Mouse (Mus musculus): Measurements from ENCODE around the gene Lrwd1. TPM values are rescaled to one million over a fixed set of nuclear protein-coding genes. Genes with fewer than 3 reads are reported as not detected.
A peak's percentile ranks its signal among the peaks of the same experiment; 100 is the strongest.

Gene Lrwd1
- total RNA-seq, 1 experiment = 74.7 TPM

GRCm38 (mm10) chr5:136104511-136104910, 31.4 kb downstream of the Lrwd1 start:
- in situ Hi-C loops (cut with MboI; ENCODE audit: low sequenced_read_pairs in 2 of 2, unreplicated experiment in 2 of 2) = no loop called here

GRCm38 (mm10) chr5:136102099-136102820, 33.6 kb downstream of the Lrwd1 start:
- H3K36me3 ChIP-seq (ENCODE audit: control insufficient read depth, insufficient read depth, low read length, poor library complexity, severe bottlenecking) = no peaks in the 10 kb centered on the region
- H3K27ac ChIP-seq (ENCODE audit: insufficient read depth, low read depth, low read length, poor library complexity, severe bottlenecking) = no peak overlapping the region
- H3K9me3 ChIP-seq (ENCODE audit: control insufficient read depth, insufficient read depth, low read depth, low read length) = no peaks in the 10 kb centered on the region
- DNase-seq (ENCODE audit: low read depth, low spot score) = peak; percentile 79
- in situ Hi-C loops (cut with MboI; ENCODE audit: low sequenced_read_pairs in 2 of 2, unreplicated experiment in 2 of 2) = no loop called here
- TF ChIP-seq ZNF384 (IDR thresholded peaks at IDR 0.05; ENCODE audit: low read depth, low read length) (peak; percentile 26; the same call in 1 of the 2 replicates), HCFC1 (IDR thresholded peaks at IDR 0.05; ENCODE audit: borderline replicate concordance, insufficient read depth, low read length) (peak; percentile 43; the same call in 1 of the 2 replicates), CHD2 (IDR thresholded peaks at IDR 0.05; ENCODE audit: low read depth, low read length) (no peak), MAFK (IDR thresholded peaks at IDR 0.05; ENCODE audit: insufficient read depth, low read depth, low read length) (peak; percentile 75; the same call in 1 of the 2 replicates)
- peak overlapping the region; percentile 73 for H3K9ac ChIP-seq (ENCODE audit: insufficient read depth, low read depth, low read length, poor library complexity, severe bottlenecking)
- peaks cover 0 to 34% of the 10 kb centered on the region in 2 experiments; a peak in 3 of 4 replicates for H3K4me1 ChIP-seq (ENCODE audit: control insufficient read depth in 2 of 2, insufficient read depth in 2 of 2, low read length in 2 of 2, poor library complexity in 1 of 2)
- peak overlapping the region; percentile 8 to 56; a peak in 3 of 4 replicates for H3K4me3 ChIP-seq (ENCODE audit: insufficient read depth in 1 of 2, low read depth in 1 of 2, low read length in 2 of 2, poor library complexity in 1 of 2, severe bottlenecking in 1 of 2)

More at GRCm38 (mm10) chr5:136104511-136104910, 31.4 kb downstream of the Lrwd1 start:
- no peak overlapping the region for H3K4me3 ChIP-seq (ENCODE audit: insufficient read depth in 1 of 2, low read depth in 1 of 2, low read length in 2 of 2, poor library complexity in 1 of 2, severe bottlenecking in 1 of 2)
- H3K4me1 ChIP-seq (ENCODE audit: control insufficient read depth in 2 of 2, insufficient read depth in 2 of 2, low read length in 2 of 2, poor library complexity in 1 of 2) = peaks cover 0 to 37% of the 10 kb centered on the region in 2 experiments; a peak in 2 of 4 replicates
- no peaks in the 10 kb centered on the region for H3K36me3 ChIP-seq (ENCODE audit: control insufficient read depth, insufficient read depth, low read length, poor library complexity, severe bottlenecking)
- H3K9me3 ChIP-seq (ENCODE audit: control insufficient read depth, insufficient read depth, low read depth, low read length) = no peaks in the 10 kb centered on the region
- no peak overlapping the region for H3K27ac ChIP-seq (ENCODE audit: insufficient read depth, low read depth, low read length, poor library complexity, severe bottlenecking)
- TF ChIP-seq HCFC1 (IDR thresholded peaks at IDR 0.05; ENCODE audit: borderline replicate concordance, insufficient read depth, low read length) (peak; percentile 58; the same call in 1 of the 2 replicates), MAFK (IDR thresholded peaks at IDR 0.05; ENCODE audit: insufficient read depth, low read depth, low read length) (no peak), CHD2 (IDR thresholded peaks at IDR 0.05; ENCODE audit: low read depth, low read length) (no peak), ZNF384 (IDR thresholded peaks at IDR 0.05; ENCODE audit: low read depth, low read length) (0 out of 2 replicates have a peak, but pooled peaks have one; percentile 26), ZC3H11A (IDR thresholded peaks at IDR 0.05; ENCODE audit: borderline replicate concordance, low read depth, low read length) (no peak)
- DNase-seq (ENCODE audit: low read depth, low spot score) = peak; percentile 94
- H3K9ac ChIP-seq (ENCODE audit: insufficient read depth, low read depth, low read length, poor library complexity, severe bottlenecking) = no peak overlapping the region

GRCm38 (mm10) chr5:136098536-136098935, 37.3 kb downstream of the Lrwd1 start:
- Histone ChIP-seq H3K4me1 (ENCODE audit: control insufficient read depth in 2 of 2, insufficient read depth in 2 of 2, low read length in 2 of 2, poor library complexity in 1 of 2) (peaks cover 2 to 32% of the 10 kb centered on the region in 2 experiments; a peak in 3 of 4 replicates), H3K4me3 (ENCODE audit: insufficient read depth in 1 of 2, low read depth in 1 of 2, low read length in 2 of 2, poor library complexity in 1 of 2, severe bottlenecking in 1 of 2) (no peak overlapping the region), H3K9ac (ENCODE audit: insufficient read depth, low read depth, low read length, poor library complexity, severe bottlenecking) (no peak overlapping the region), H3K36me3 (ENCODE audit: control insufficient read depth, insufficient read depth, low read length, poor library complexity, severe bottlenecking) (no peaks in the 10 kb centered on the region), H3K9me3 (ENCODE audit: control insufficient read depth, insufficient read depth, low read depth, low read length) (no peaks in the 10 kb centered on the region), H3K27ac (ENCODE audit: insufficient read depth, low read depth, low read length, poor library complexity, severe bottlenecking) (peak overlapping the region; percentile 14)
- no peak for DNase-seq (ENCODE audit: low read depth, low spot score)
- TF ChIP-seq MAFK (IDR thresholded peaks at IDR 0.05; ENCODE audit: insufficient read depth, low read depth, low read length) (no peak), HCFC1 (IDR thresholded peaks at IDR 0.05; ENCODE audit: borderline replicate concordance, insufficient read depth, low read length) (no peak), CHD2 (IDR thresholded peaks at IDR 0.05; ENCODE audit: low read depth, low read length) (no peak), ZC3H11A (IDR thresholded peaks at IDR 0.05; ENCODE audit: borderline replicate concordance, low read depth, low read length) (no peak), ZNF384 (IDR thresholded peaks at IDR 0.05; ENCODE audit: low read depth, low read length) (no peak)
- in situ Hi-C loops (cut with MboI; ENCODE audit: low sequenced_read_pairs in 2 of 2, unreplicated experiment in 2 of 2) = no loop called here

GRCm38 (mm10) chr5:136095089-136095488, 40.8 kb downstream of the Lrwd1 start:
- no peak overlapping the region for H3K4me3 ChIP-seq (ENCODE audit: insufficient read depth in 1 of 2, low read depth in 1 of 2, low read length in 2 of 2, poor library complexity in 1 of 2, severe bottlenecking in 1 of 2)
- H3K9ac ChIP-seq (ENCODE audit: insufficient read depth, low read depth, low read length, poor library complexity, severe bottlenecking) = no peak overlapping the region
- no peaks in the 10 kb centered on the region for H3K36me3 ChIP-seq (ENCODE audit: control insufficient read depth, insufficient read depth, low read length, poor library complexity, severe bottlenecking)
- TF ChIP-seq CHD2 (IDR thresholded peaks at IDR 0.05; ENCODE audit: low read depth, low read length) = no peak
- no peak for TF ChIP-seq MAFK (IDR thresholded peaks at IDR 0.05; ENCODE audit: insufficient read depth, low read depth, low read length)
- no peak for TF ChIP-seq ZNF384 (IDR thresholded peaks at IDR 0.05; ENCODE audit: low read depth, low read length)
- no peak for TF ChIP-seq HCFC1 (IDR thresholded peaks at IDR 0.05; ENCODE audit: borderline replicate concordance, insufficient read depth, low read length)
- no peak for TF ChIP-seq ZC3H11A (IDR thresholded peaks at IDR 0.05; ENCODE audit: borderline replicate concordance, low read depth, low read length)
- in situ Hi-C loops (cut with MboI; ENCODE audit: low sequenced_read_pairs in 2 of 2, unreplicated experiment in 2 of 2) = no loop called here
- no peaks in the 10 kb centered on the region for H3K9me3 ChIP-seq (ENCODE audit: control insufficient read depth, insufficient read depth, low read depth, low read length)
- H3K4me1 ChIP-seq (ENCODE audit: control insufficient read depth in 2 of 2, insufficient read depth in 2 of 2, low read length in 2 of 2, poor library complexity in 1 of 2) = peaks cover 2 to 10% of the 10 kb centered on the region in 2 experiments; a peak in 3 of 4 replicates
- no peak for DNase-seq (ENCODE audit: low read depth, low spot score)
- H3K27ac ChIP-seq (ENCODE audit: insufficient read depth, low read depth, low read length, poor library complexity, severe bottlenecking) = no peak overlapping the region
